Mouse (Mus musculus): Measurements from ENCODE around the gene Slc27a5.

GRCm38 (mm10) chr7:12980291-12980690 lies 17.7 kb downstream of the Slc27a5 start:
- TF ChIP-seq CTCF (conservative IDR thresholded peaks at IDR 0.05; ENCODE audit: low read length) (no peak), POU5F1 (IDR thresholded peaks at IDR 0.05; ENCODE audit: borderline replicate concordance, low read length) (no peak), NANOG (IDR thresholded peaks at IDR 0.05; ENCODE audit: borderline replicate concordance, low read length) (no peak)

All from E14TG2a.4 (cell line).